Mouse (Mus musculus): ENCODE data around the gene Lepr. TPM values are rescaled to one million over a fixed set of nuclear protein-coding genes. Genes with fewer than 3 reads are reported as not detected.

Gene Lepr
- total and polyA plus RNA-seq, 3 experiments = 0.04 TPM; not detected in 2

GRCm38 (mm10) chr4:101697236-101697635, 20.0 kb upstream of the Lepr start:
- no peak overlapping the region for H3K9ac ChIP-seq (ENCODE audit: control insufficient read depth, low read depth, low read length, poor library complexity, severe bottlenecking)
- no peaks in the 10 kb centered on the region for H3K4me1 ChIP-seq (ENCODE audit: control insufficient read depth in 1 of 2, insufficient read depth in 2 of 2, low read length in 2 of 2)
- no peak for DNase-seq (ENCODE audit: low read depth, low spot score)
- H3K4me3 ChIP-seq (ENCODE audit: control insufficient read depth in 1 of 2, insufficient read depth in 1 of 2, low read depth in 2 of 2, low read length in 2 of 2) = no peak overlapping the region
- peaks cover 0 to 1% of the 10 kb centered on the region in 2 experiments; a peak in 1 of 4 replicates for H3K27me3 ChIP-seq (ENCODE audit: control insufficient read depth in 1 of 2, insufficient read depth in 2 of 2, low read length in 2 of 2)
- H3K79me2 ChIP-seq (ENCODE audit: control insufficient read depth, insufficient read depth, low read length, poor library complexity) = no peaks in the 10 kb centered on the region
- H3K27ac ChIP-seq (ENCODE audit: control insufficient read depth, low read depth, low read length) = no peak overlapping the region
- no peaks in the 10 kb centered on the region for H3K9me3 ChIP-seq (replicated peaks; ENCODE audit: insufficient read depth, low read length)
- no peaks in the 10 kb centered on the region for H3K36me3 ChIP-seq (ENCODE audit: control insufficient read depth in 1 of 2, insufficient read depth in 2 of 2, low read length in 2 of 2)
- TF ChIP-seq TBP (IDR thresholded peaks at IDR 0.05; ENCODE audit: low read depth, low read length) = no peak

GRCm38 (mm10) chr4:101699423-101699822, 17.8 kb upstream of the Lepr start:
- Histone ChIP-seq H3K27me3 (ENCODE audit: control insufficient read depth in 1 of 2, insufficient read depth in 2 of 2, low read length in 2 of 2) (peaks cover 0 to 1% of the 10 kb centered on the region in 2 experiments; a peak in 1 of 4 replicates), H3K4me3 (ENCODE audit: control insufficient read depth in 1 of 2, insufficient read depth in 1 of 2, low read depth in 2 of 2, low read length in 2 of 2) (no peak overlapping the region), H3K79me2 (ENCODE audit: control insufficient read depth, insufficient read depth, low read length, poor library complexity) (no peaks in the 10 kb centered on the region), H3K4me1 (ENCODE audit: control insufficient read depth in 1 of 2, insufficient read depth in 2 of 2, low read length in 2 of 2) (no peaks in the 10 kb centered on the region), H3K9me3 (replicated peaks; ENCODE audit: insufficient read depth, low read length) (no peaks in the 10 kb centered on the region), H3K27ac (ENCODE audit: control insufficient read depth, low read depth, low read length) (no peak overlapping the region), H3K36me3 (ENCODE audit: control insufficient read depth in 1 of 2, insufficient read depth in 2 of 2, low read length in 2 of 2) (no peaks in the 10 kb centered on the region), H3K9ac (ENCODE audit: control insufficient read depth, low read depth, low read length, poor library complexity, severe bottlenecking) (no peak overlapping the region)
- TF ChIP-seq ZC3H11A (IDR thresholded peaks at IDR 0.05; ENCODE audit: low read depth, low read length) (no peak), POLR2AphosphoS2 (IDR thresholded peaks at IDR 0.05; ENCODE audit: low read length) (no peak), RCOR1 (IDR thresholded peaks at IDR 0.05; ENCODE audit: low read depth, low read length) (no peak), ETS1 (IDR thresholded peaks at IDR 0.05; ENCODE audit: low read depth, low read length) (no peak), ZNF384 (IDR thresholded peaks at IDR 0.05; ENCODE audit: low read depth, low read length) (no peak), BHLHE40 (IDR thresholded peaks at IDR 0.05; ENCODE audit: borderline replicate concordance, low read depth, low read length) (no peak), SMC3 (IDR thresholded peaks at IDR 0.05; ENCODE audit: low read depth, low read length) (no peak), POLR2A (IDR thresholded peaks at IDR 0.05; ENCODE audit: control insufficient read depth in 1 of 2, insufficient read depth in 1 of 2, low read depth in 1 of 2, low read length in 2 of 2, poor library complexity in 1 of 2) (no peak), ZKSCAN1 (IDR thresholded peaks at IDR 0.05; ENCODE audit: low read depth, low read length) (no peak), JUND (IDR thresholded peaks at IDR 0.05; ENCODE audit: low read depth, low read length) (no peak), NRF1 (IDR thresholded peaks at IDR 0.05; ENCODE audit: insufficient read depth, low read depth, low read length, poor library complexity, severe bottlenecking) (no peak), UBTF (IDR thresholded peaks at IDR 0.05; ENCODE audit: borderline replicate concordance, insufficient read depth, low read depth, low read length) (no peak), USF1 (IDR thresholded peaks at IDR 0.05; ENCODE audit: low read depth, low read length) (no peak), RAD21 (IDR thresholded peaks at IDR 0.05; ENCODE audit: low read depth, low read length) (no peak), MYC (IDR thresholded peaks at IDR 0.05; ENCODE audit: low read depth, low read length) (no peak), ELF1 (IDR thresholded peaks at IDR 0.05; ENCODE audit: low read depth, low read length) (no peak), POLR2AphosphoS5 (IDR thresholded peaks at IDR 0.05; ENCODE audit: borderline replicate concordance, low read depth, low read length) (no peak), GABPA (IDR thresholded peaks at IDR 0.05; ENCODE audit: low read depth, low read length) (no peak), TAL1 (IDR thresholded peaks at IDR 0.05; ENCODE audit: low read length) (no peak), ZMIZ1 (IDR thresholded peaks at IDR 0.05; ENCODE audit: low read depth, low read length) (no peak)
- no peak for DNase-seq (ENCODE audit: low read depth, low spot score)

Measured in MEL (cell line).